Mouse (Mus musculus) ES-Bruce4 (cell line): ENCODE measurements at regions not wholly inside any gene's neighbourhood (a gene's known extent, or its start where the extent isn't known, plus 50 kb on each side); places are given as distances from the start of the nearest gene placed in this dataset.

ENCODE experiments used
- CTCF ChIP-seq: IDR thresholded peaks from one replicate; pipeline ENCODE4 v1.8.1; 2011; ENCODE audit warnings: low read depth, low read length
- EP300 ChIP-seq: IDR thresholded peaks from 2 replicates; pipeline ENCODE4 v1.6.1; 2011; ENCODE audit warnings: low read depth, low read length; ENCODE audit not compliant: insufficient read depth
- POLR2A ChIP-seq: IDR thresholded peaks from one replicate; pipeline ENCODE4 v1.8.1; 2011; ENCODE audit warnings: low read length; ENCODE audit not compliant: insufficient read depth

GRCm38 (mm10) chr14:98562002-98562401 lies 392.4 kb upstream of the Dach1 start:
- TF ChIP-seq CTCF: no peak
- no peak for TF ChIP-seq POLR2A
- no peak for TF ChIP-seq EP300
